Mouse (Mus musculus) olfactory bulb, adult 2 months (tissue): Measurements from ENCODE around the gene Cdh4.

Experiments
- CTCF ChIP-seq: fragments of 200-500 bp; IDR thresholded peaks from 2 replicates; pipeline ENCODE4 v1.5.1; 2012; ENCODE audit warnings: low read depth, mild to moderate bottlenecking, low read length, moderate library complexity; ENCODE audit not compliant: insufficient read depth
- POLR2A ChIP-seq: fragments of 200-500 bp; IDR thresholded peaks from 2 replicates; pipeline ENCODE4 v1.6.1; 2012; ENCODE audit warnings: mild to moderate bottlenecking, low read depth, low read length, moderate library complexity; ENCODE audit not compliant: insufficient read depth

DNA sequence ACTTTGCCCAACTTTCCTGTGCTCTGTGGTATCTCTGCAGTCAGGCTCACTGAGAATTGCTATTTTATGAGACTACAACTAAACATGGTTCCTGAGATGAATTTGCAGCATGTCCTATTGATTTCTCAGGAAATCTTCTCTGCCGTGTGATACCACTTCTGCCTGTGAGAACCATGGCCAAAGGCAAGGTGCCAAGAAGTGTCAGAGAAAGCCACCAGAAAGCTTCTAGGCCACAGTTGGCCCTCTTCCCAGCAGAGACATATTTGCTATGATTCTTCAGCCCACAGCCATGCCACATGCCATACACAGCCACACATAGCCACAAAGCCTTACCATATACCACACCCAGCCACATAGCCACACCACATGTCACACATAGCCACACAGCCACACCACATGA, 157.7 kb downstream of the Cdh4 start:
- TF ChIP-seq POLR2A = no peak
- TF ChIP-seq CTCF = no peak
